Mouse (Mus musculus) liver, postnatal 0 days (tissue): ENCODE results near the gene Uxs1. TPM values are rescaled to one million over a fixed set of nuclear protein-coding genes. Genes with fewer than 3 reads are reported as not detected.

Source experiments
- ATAC-seq: fragments of 200-750 bp; cut with Nextera tagmentation; 2 replicates; pipeline ENCODE4 v1.8.0; 2017; ENCODE audit warnings: mild to moderate bottlenecking, moderate library complexity
- DNase-seq: peaks from one replicate; pipeline ENCODE4 v3.0.0-alpha.2; 2016
- H3K27ac ChIP-seq: fragments of 300-500 bp; sonication (generic); 2 replicates; pipeline ENCODE4 v1.5.1; 2014; ENCODE audit warnings: antibody characterized with exemption, moderate library complexity, mild to moderate bottlenecking, low read depth
- H3K27me3 ChIP-seq: fragments of 300-500 bp; sonication (generic); 2 replicates; pipeline ENCODE4 v1.6.1; 2014; ENCODE audit warnings: low read length, control low read depth, mixed read lengths; ENCODE audit not compliant: insufficient read depth
- H3K36me3 ChIP-seq: fragments of 300-500 bp; sonication (generic); replicated peaks from 2 replicates; pipeline ENCODE4 v1.6.1; 2014; ENCODE audit warnings: mild to moderate bottlenecking, control low read depth, low read length, moderate library complexity, mixed read lengths; ENCODE audit not compliant: insufficient read depth
- H3K4me1 ChIP-seq: fragments of 300-500 bp; sonication (generic); 2 replicates; pipeline ENCODE4 v1.6.1; 2014; ENCODE audit warnings: antibody characterized with exemption, mild to moderate bottlenecking, control low read depth; ENCODE audit not compliant: insufficient read depth
- H3K4me2 ChIP-seq: fragments of 300-500 bp; sonication (generic); 2 replicates; pipeline ENCODE4 v1.6.1; 2014; ENCODE audit warnings: low read depth, mild to moderate bottlenecking, low read length, moderate library complexity, mixed read lengths
- H3K4me3 ChIP-seq: fragments of 300-500 bp; sonication (generic); 2 replicates; pipeline ENCODE4 v1.5.1; 2014; ENCODE audit warnings: low read depth, low read length
- H3K9ac ChIP-seq: fragments of 300-500 bp; sonication (generic); replicated peaks from 2 replicates; pipeline ENCODE4 v1.6.1; 2014; ENCODE audit warnings: mild to moderate bottlenecking, moderate library complexity
- H3K9me3 ChIP-seq: fragments of 300-500 bp; sonication (generic); 2 replicates; pipeline ENCODE4 v1.6.1; 2016; ENCODE audit warnings: mild to moderate bottlenecking, control low read depth, low read length, mixed read lengths
- CTCF ChIP-seq: sonication (generic); IDR thresholded peaks from 2 replicates; pipeline ENCODE4 v1.5.1; 2016; ENCODE audit warnings: antibody characterized with exemption, low read depth
- EP300 ChIP-seq: IDR thresholded peaks from 2 replicates; pipeline ENCODE4 v1.6.1; 2016; ENCODE audit warnings: antibody characterized with exemption, low read depth, mild to moderate bottlenecking
- WGBS: fragments of 180-500 bp; shearing (Covaris S2); extraction: QIAGEN DNeasy Blood & Tissue Kit; methylation state at CpG from one replicate; pipeline ENCODE4 v1.1.7; 2014; ENCODE audit not compliant: insufficient replicate concordance; 5-methylcytosine and 5-hydroxymethylcytosine counted together
- polyA plus RNA-seq: library from polyadenylated mRNA; unstranded; fragments of >200 nt; fragmentation: Nextera tagmentation; extraction: Ambion mirVana; gene quantifications from 2 replicates; pipeline ENCODE4 v1.2.1, GENCODE M21; 2015

Gene Uxs1
- polyA plus RNA-seq, 1 experiment from 2014 or later: 7.4 TPM

DNA sequence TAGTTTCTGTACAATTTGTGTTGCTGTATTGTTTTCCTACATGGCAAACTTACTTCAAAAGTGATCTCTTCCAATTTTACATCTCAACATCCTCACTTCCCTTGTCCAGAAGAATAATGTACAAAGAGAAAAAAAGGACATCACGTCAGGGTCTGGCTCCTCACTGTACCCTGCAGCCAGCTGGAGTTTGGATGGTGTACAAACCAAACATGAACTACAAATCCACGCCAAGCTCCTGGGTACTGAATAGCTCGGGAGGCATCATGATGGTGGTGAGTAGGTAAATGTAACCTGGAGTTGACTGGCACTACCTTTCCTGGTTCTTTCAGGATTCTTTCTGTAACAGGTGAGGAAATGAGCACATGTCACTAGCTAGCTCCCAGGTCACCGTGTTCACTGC, 53.5 kb downstream of the Uxs1 start:
- Histone ChIP-seq H3K4me1 (no peaks in the 10 kb centered on the region), H3K4me2 (no peak overlapping the region), H3K36me3 (peaks cover 24% of the 10 kb centered on the region), H3K27me3 (no peaks in the 10 kb centered on the region), H3K4me3 (no peak overlapping the region), H3K9me3 (no peaks in the 10 kb centered on the region), H3K9ac (no peak overlapping the region), H3K27ac (no peak overlapping the region)
- ATAC-seq (no peak), DNase-seq (no peak)
- TF ChIP-seq EP300: no peak
- TF ChIP-seq CTCF: no peak
- WGBS: 84% methylated on average over 4 of the region's 4 CpGs

- no peak for TF ChIP-seq CTCF
- no peak for TF ChIP-seq EP300
- no peaks in the 10 kb centered on the region for H3K9me3 ChIP-seq
- H3K4me3 ChIP-seq: no peak overlapping the region
- H3K4me1 ChIP-seq: no peaks in the 10 kb centered on the region
- H3K9ac ChIP-seq: no peak overlapping the region
- H3K27me3 ChIP-seq: no peaks in the 10 kb centered on the region
- DNase-seq: no peak
- peaks cover 21% of the 10 kb centered on the region for H3K36me3 ChIP-seq
- no peak overlapping the region for H3K4me2 ChIP-seq
- ATAC-seq: no peak
- H3K27ac ChIP-seq: no peak overlapping the region
- 95% methylated on average over 3 of the region's 3 CpGs for WGBS
Observed at GRCm38 (mm10) chr1:43772694-43773093, 54.9 kb downstream of the Uxs1 start.

DNA sequence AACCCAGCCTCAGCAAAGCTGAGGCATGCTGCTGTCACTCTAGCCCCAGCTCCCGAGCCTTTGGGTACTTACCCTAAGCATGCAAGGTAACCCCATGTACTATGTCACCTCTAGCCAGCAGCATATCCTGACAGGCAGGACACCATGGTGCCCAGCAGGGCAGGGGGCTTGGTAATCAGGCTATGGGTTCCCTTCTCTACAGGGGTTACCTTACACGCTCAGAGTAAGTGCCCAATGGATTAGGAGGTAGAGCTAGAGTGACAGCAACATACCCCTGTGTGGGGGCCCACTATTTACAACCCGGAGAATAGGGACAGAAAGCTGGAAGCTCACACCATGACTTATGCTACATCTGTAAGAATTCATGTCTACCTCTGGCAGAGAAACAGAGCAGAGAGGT, 57.6 kb downstream of the Uxs1 start:
- H3K4me3 ChIP-seq: no peak overlapping the region
- ATAC-seq (no peak), DNase-seq (no peak)
- no peaks in the 10 kb centered on the region for H3K4me1 ChIP-seq
- no peak overlapping the region for H3K4me2 ChIP-seq
- no peaks in the 10 kb centered on the region for H3K27me3 ChIP-seq
- H3K9me3 ChIP-seq: no peaks in the 10 kb centered on the region
- H3K9ac ChIP-seq: no peak overlapping the region
- peaks cover 21% of the 10 kb centered on the region for H3K36me3 ChIP-seq
- WGBS: 90% methylated on average over 3 of the region's 3 CpGs
- no peak overlapping the region for H3K27ac ChIP-seq
- TF ChIP-seq EP300: no peak
- no peak for TF ChIP-seq CTCF

DNA sequence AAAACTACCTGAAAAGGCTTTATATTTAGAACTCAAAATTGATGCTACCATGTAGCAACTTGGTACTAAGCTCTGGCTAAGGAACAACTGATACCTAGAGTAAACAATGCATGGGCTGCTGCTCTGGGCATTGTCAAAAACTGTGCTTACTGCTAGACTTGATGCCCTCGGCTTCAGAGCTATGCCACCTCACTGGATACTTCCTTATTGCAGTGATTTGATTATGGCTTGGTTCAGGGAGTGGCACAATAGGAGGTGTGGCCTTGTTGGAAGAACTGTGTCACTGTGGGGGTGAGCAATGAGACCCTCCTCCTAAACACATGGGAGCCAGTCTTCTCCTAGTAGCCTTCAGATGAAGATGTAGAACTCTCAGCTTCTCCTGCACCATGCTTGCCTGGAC, 58.3 kb downstream of the Uxs1 start:
- peaks cover 27% of the 10 kb centered on the region for H3K36me3 ChIP-seq
- H3K27me3 ChIP-seq: no peaks in the 10 kb centered on the region
- WGBS: 45% methylated on average over 1 of the region's 1 CpGs

GRCm38 (mm10) chr1:43768385-43768990, 59.1 kb downstream of the Uxs1 start:
- TF ChIP-seq CTCF (no peak), EP300 (no peak)
- Histone ChIP-seq H3K27me3 (no peaks in the 10 kb centered on the region), H3K4me1 (no peaks in the 10 kb centered on the region), H3K4me3 (no peak overlapping the region), H3K4me2 (no peak overlapping the region), H3K27ac (no peak overlapping the region), H3K36me3 (peaks cover 24% of the 10 kb centered on the region), H3K9me3 (no peaks in the 10 kb centered on the region), H3K9ac (no peak overlapping the region)
- DNase-seq (no peak), ATAC-seq (no peak)
- WGBS: 72% methylated on average over 4 of the region's 4 CpGs

More for the DNA sequence above, 58.3 kb downstream of the Uxs1 start:
- Histone ChIP-seq H3K27ac (no peak overlapping the region), H3K4me2 (no peak overlapping the region), H3K9ac (no peak overlapping the region), H3K4me3 (no peak overlapping the region), H3K9me3 (no peaks in the 10 kb centered on the region), H3K4me1 (no peaks in the 10 kb centered on the region)
- TF ChIP-seq CTCF (no peak), EP300 (no peak)
- ATAC-seq (no peak), DNase-seq (no peak)

- peaks cover 17% of the 10 kb centered on the region for H3K36me3 ChIP-seq
- WGBS: 95% methylated on average over 2 of the region's 2 CpGs
Observed at GRCm38 (mm10) chr1:43766328-43766727, 61.3 kb downstream of the Uxs1 start.

GRCm38 (mm10) chr1:43764481-43764880, 63.1 kb downstream of the Uxs1 start:
- TF ChIP-seq EP300 (no peak), CTCF (no peak)
- H3K9me3 ChIP-seq: no peaks in the 10 kb centered on the region
- no peak overlapping the region for H3K27ac ChIP-seq
- no peak for DNase-seq
- peaks cover 13% of the 10 kb centered on the region for H3K36me3 ChIP-seq
- H3K4me2 ChIP-seq: no peak overlapping the region
- H3K27me3 ChIP-seq: no peaks in the 10 kb centered on the region
- ATAC-seq: no peak
- WGBS: 86% methylated on average over 2 of the region's 2 CpGs
- H3K4me3 ChIP-seq: no peak overlapping the region
- no peak overlapping the region for H3K9ac ChIP-seq
- H3K4me1 ChIP-seq: no peaks in the 10 kb centered on the region

More at GRCm38 (mm10) chr1:43766328-43766727, 61.3 kb downstream of the Uxs1 start:
- TF ChIP-seq CTCF (no peak), EP300 (no peak)
- no peak overlapping the region for H3K9ac ChIP-seq
- DNase-seq (no peak), ATAC-seq (no peak)
- H3K27me3 ChIP-seq: no peaks in the 10 kb centered on the region
- no peak overlapping the region for H3K4me3 ChIP-seq
- no peak overlapping the region for H3K4me2 ChIP-seq
- H3K9me3 ChIP-seq: no peaks in the 10 kb centered on the region
- H3K27ac ChIP-seq: no peak overlapping the region
- H3K4me1 ChIP-seq: no peaks in the 10 kb centered on the region
